Mouse (Mus musculus) retina, adult 2 months (tissue): Measurements from ENCODE around the gene Avpr1b.
A peak's percentile ranks its signal among the peaks of the same experiment; 100 is the strongest.
"Not testable (repeated sequence)": the region's sequence is repeated elsewhere in the genome, so short reads cannot be mapped to it uniquely, and the experiment has no call there.

Source experiments
- DNase-seq: peaks from one replicate; pipeline ENCODE4 v3.0.0-alpha.2; 2012; ENCODE audit warnings: low read depth, low spot score

The Avpr1b gene

GRCm38 (mm10) chr1:131598905-131599304 lies at the start of gene Avpr1b:
Avpr1b (plus strand) TSS chr1:131599239.
- DNase-seq, result no peak

- DNase-seq, result no peak
These were observed 47.1 kb upstream of the Avpr1b start for GRCm38 (mm10) chr1:131551956-131552355.

- no peak for DNase-seq
These were observed 45.6 kb upstream of the Avpr1b start for GRCm38 (mm10) chr1:131553428-131553827.

GRCm38 (mm10) chr1:131555042-131555812 lies 43.8 kb upstream of the Avpr1b start:
- peak; percentile 52 for DNase-seq

- no peak for DNase-seq
These were observed 38.5 kb upstream of the Avpr1b start for GRCm38 (mm10) chr1:131560500-131560899.

- DNase-seq, result no peak
These were observed 37.0 kb upstream of the Avpr1b start for GRCm38 (mm10) chr1:131562081-131562480.

- not testable (repeated sequence) for DNase-seq
These were observed 33.0 kb upstream of the Avpr1b start for GRCm38 (mm10) chr1:131566056-131566455.

GRCm38 (mm10) chr1:131569721-131570120 lies 29.3 kb upstream of the Avpr1b start:
- DNase-seq, result no peak

GRCm38 (mm10) chr1:131570391-131570790 lies 28.6 kb upstream of the Avpr1b start:
- DNase-seq, result no peak

- peak; percentile 15 for DNase-seq
These were observed 25.3 kb upstream of the Avpr1b start for GRCm38 (mm10) chr1:131573721-131574120.

- DNase-seq, result no peak
These were observed 19.9 kb upstream of the Avpr1b start for GRCm38 (mm10) chr1:131578943-131579680.

GRCm38 (mm10) chr1:131580389-131580788 lies 18.6 kb upstream of the Avpr1b start:
- DNase-seq, result no peak

GRCm38 (mm10) chr1:131583598-131583997 lies 15.4 kb upstream of the Avpr1b start:
- no peak for DNase-seq

- DNase-seq, result no peak
These were observed 12.2 kb upstream of the Avpr1b start for GRCm38 (mm10) chr1:131586836-131587235.

GRCm38 (mm10) chr1:131600314-131600713 lies 1.3 kb downstream of the Avpr1b start:
- no peak for DNase-seq

GRCm38 (mm10) chr1:131606719-131607118 lies 7.7 kb downstream of the Avpr1b start:
- no peak for DNase-seq

- DNase-seq, result no peak
These were observed 13.6 kb downstream of the Avpr1b start for GRCm38 (mm10) chr1:131612556-131613155.

GRCm38 (mm10) chr1:131613361-131614133 lies 14.5 kb downstream of the Avpr1b start:
- peak; percentile 29 for DNase-seq

GRCm38 (mm10) chr1:131614641-131615040 lies 15.6 kb downstream of the Avpr1b start:
- no peak for DNase-seq

- DNase-seq, result no peak
These were observed 17.1 kb downstream of the Avpr1b start for GRCm38 (mm10) chr1:131616131-131616530.

GRCm38 (mm10) chr1:131616546-131617220 lies 17.6 kb downstream of the Avpr1b start:
- no peak for DNase-seq
